Mouse (Mus musculus): ENCODE results near the gene 2310046K23Rik. TPM values are rescaled to one million over a fixed set of nuclear protein-coding genes. Genes with fewer than 3 reads are reported as not detected.

Gene 2310046K23Rik
- total RNA-seq, 2 experiments from 2014 or later, result not detected

Other genes starting within 250 kb of the 2310046K23Rik start
- gene Sprr2a3, start 249.1 kb downstream of the 2310046K23Rik start, total RNA-seq (2021), result not detected
- gene Sprr2b, start 217.9 kb downstream of the 2310046K23Rik start, total RNA-seq (2021), result not detected
- not detected for gene Sprr2d, start 195.4 kb downstream of the 2310046K23Rik start, total RNA-seq (2021)
- gene Sprr2e, start 182.4 kb downstream of the 2310046K23Rik start, total RNA-seq (2021), result not detected
- not detected for gene Sprr2f, start 169.3 kb downstream of the 2310046K23Rik start, total RNA-seq (2021)
- gene Sprr2h, start 148.8 kb downstream of the 2310046K23Rik start, total RNA-seq (2021), result not detected
- gene Sprr2i, start 126.5 kb downstream of the 2310046K23Rik start, total RNA-seq (2021), result not detected
- gene Sprr2j-ps, start 116.4 kb downstream of the 2310046K23Rik start, total RNA-seq (2021), result not detected
- 1 to 10 TPM; 1.4 to 3.5 TPM for gene Gm9774, start 105.1 kb downstream of the 2310046K23Rik start, total RNA-seq (2021)
- gene Sprr2k, start 101.9 kb downstream of the 2310046K23Rik start, total RNA-seq (2021), result not detected
- not detected for gene Sprr1b, start 95.7 kb downstream of the 2310046K23Rik start, total RNA-seq (2021)
- gene Sprr3, start 75.8 kb downstream of the 2310046K23Rik start, total RNA-seq (2021), result not detected
- gene Sprr1a, start 48.6 kb downstream of the 2310046K23Rik start, total RNA-seq (2021), result not detected
- not detected for gene Sprr4, start 34.0 kb downstream of the 2310046K23Rik start, total RNA-seq (2021)
- gene Ivl, start 39.2 kb upstream of the 2310046K23Rik start, total RNA-seq (2021), result not detected
- gene Smcp, start 54.5 kb upstream of the 2310046K23Rik start, total RNA-seq (2021), result not detected
- gene 2210017I01Rik, start 73.0 kb upstream of the 2310046K23Rik start, total RNA-seq (2021), result not detected
- not detected for gene Lce6a, start 87.1 kb upstream of the 2310046K23Rik start, total RNA-seq (2021)
- gene Lce1a1, start 113.8 kb upstream of the 2310046K23Rik start, total RNA-seq (2021), result not detected
- not detected for gene Lce1b, start 122.4 kb upstream of the 2310046K23Rik start, total RNA-seq (2021)
- gene Lce1a2, start 135.8 kb upstream of the 2310046K23Rik start, total RNA-seq (2021), result not detected
- gene Lce1c, start 144.7 kb upstream of the 2310046K23Rik start, total RNA-seq (2021), result not detected
- gene Lce1d, start 152.7 kb upstream of the 2310046K23Rik start, total RNA-seq (2021), result not detected
- not detected for gene Lce1e, start 174.6 kb upstream of the 2310046K23Rik start, total RNA-seq (2021)
- gene Lce1f, start 185.8 kb upstream of the 2310046K23Rik start, total RNA-seq (2021), result not detected
- gene Gm38119, start 204.6 kb upstream of the 2310046K23Rik start, total RNA-seq (2021), result not detected
- gene Lce1g, start 217.8 kb upstream of the 2310046K23Rik start, total RNA-seq (2021), result not detected
- gene Lce1h, start 230.6 kb upstream of the 2310046K23Rik start, total RNA-seq (2021), result not detected
- gene Lce1i, start 244.4 kb upstream of the 2310046K23Rik start, total RNA-seq (2021), result not detected

All from left cerebral cortex, postnatal 14 days (tissue).